Mouse (Mus musculus) intestine, embryonic 16.5 days (tissue): ENCODE measurements at regions not wholly inside any gene's neighbourhood (a gene's known extent, or its start where the extent isn't known, plus 50 kb on each side); places are given as distances from the start of the nearest gene placed in this dataset.
A peak's percentile ranks its signal among the peaks of the same experiment; 100 is the strongest.

Experiments used
- ATAC-seq: fragments of 200-750 bp; cut with Nextera tagmentation; 2 replicates; pipeline ENCODE4 v1.8.0; 2017; ENCODE audit warnings: moderate TSS enrichment, moderate library complexity
- H3K27ac ChIP-seq: fragments of 300-500 bp; sonication (generic); 2 replicates; pipeline ENCODE4 v1.5.1; 2014; ENCODE audit warnings: mild to moderate bottlenecking, low read length
- H3K27me3 ChIP-seq: fragments of 300-500 bp; sonication (generic); replicated peaks from 2 replicates; pipeline ENCODE4 v1.6.1; 2014; ENCODE audit warnings: low read length, control low read depth, mixed read lengths; ENCODE audit not compliant: control insufficient read depth, insufficient read depth
- H3K36me3 ChIP-seq: fragments of 300-500 bp; sonication (generic); 2 replicates; pipeline ENCODE4 v1.6.1; 2014; ENCODE audit warnings: low read length, control low read depth; ENCODE audit not compliant: control insufficient read depth, insufficient read depth
- H3K4me1 ChIP-seq: fragments of 300-500 bp; sonication (generic); 2 replicates; pipeline ENCODE4 v1.6.1; 2014; ENCODE audit warnings: low read length, control low read depth, mixed read lengths; ENCODE audit not compliant: control insufficient read depth, insufficient read depth
- H3K4me2 ChIP-seq: fragments of 300-500 bp; sonication (generic); 2 replicates; pipeline ENCODE4 v1.6.1; 2014; ENCODE audit warnings: low read depth, low read length, control low read depth
- H3K4me3 ChIP-seq: fragments of 300-500 bp; sonication (generic); 2 replicates; pipeline ENCODE4 v1.5.1; 2014; ENCODE audit warnings: mild to moderate bottlenecking, low read length
- H3K9ac ChIP-seq: fragments of 300-500 bp; sonication (generic); 2 replicates; pipeline ENCODE4 v1.6.1; 2014; ENCODE audit warnings: low read depth, low read length
- H3K9me3 ChIP-seq: fragments of 300-500 bp; sonication (generic); 2 replicates; pipeline ENCODE4 v1.6.1; 2016; ENCODE audit warnings: low read length, control low read depth; ENCODE audit not compliant: control insufficient read depth
- WGBS: fragments of 180-500 bp; shearing (Covaris S2); extraction: QIAGEN DNeasy Blood & Tissue Kit; methylation state at CpG from one replicate; pipeline ENCODE4 v1.1.7; 2014; 5-methylcytosine and 5-hydroxymethylcytosine counted together

GRCm38 (mm10) chr13:97847561-97847960, 87.1 kb upstream of the Gm10260 start:
- no peak overlapping the region for H3K4me3 ChIP-seq
- no peaks in the 10 kb centered on the region for H3K4me1 ChIP-seq
- 93% methylated on average over 6 of the region's 6 CpGs for WGBS
- H3K36me3 ChIP-seq, result no peaks in the 10 kb centered on the region
- H3K27me3 ChIP-seq, result no peaks in the 10 kb centered on the region
- no peak for ATAC-seq
- no peak overlapping the region for H3K27ac ChIP-seq
- no peak overlapping the region for H3K4me2 ChIP-seq
- no peaks in the 10 kb centered on the region for H3K9me3 ChIP-seq
- no peak overlapping the region for H3K9ac ChIP-seq

- H3K4me3 ChIP-seq, result no peak overlapping the region
- no peaks in the 10 kb centered on the region for H3K9me3 ChIP-seq
- H3K4me2 ChIP-seq, result no peak overlapping the region
- 84% methylated on average over 5 of the region's 5 CpGs for WGBS
- ATAC-seq, result no peak
- no peaks in the 10 kb centered on the region for H3K36me3 ChIP-seq
- no peak overlapping the region for H3K9ac ChIP-seq
- H3K27ac ChIP-seq, result no peak overlapping the region
- no peaks in the 10 kb centered on the region for H3K27me3 ChIP-seq
- no peaks in the 10 kb centered on the region for H3K4me1 ChIP-seq
These were observed 84.7 kb upstream of the Gm10260 start for GRCm38 (mm10) chr13:97845148-97845547.

- no peaks in the 10 kb centered on the region for H3K9me3 ChIP-seq
- no peaks in the 10 kb centered on the region for H3K27me3 ChIP-seq
- no peak overlapping the region for H3K9ac ChIP-seq
- H3K36me3 ChIP-seq, result no peaks in the 10 kb centered on the region
- ATAC-seq, result peak; percentile 18; the same call in 1 of the 2 replicates
- no peak overlapping the region for H3K4me3 ChIP-seq
- no peak overlapping the region for H3K4me2 ChIP-seq
- no peak overlapping the region for H3K27ac ChIP-seq
- peaks cover 2% of the 10 kb centered on the region for H3K4me1 ChIP-seq
- 45% methylated on average over 5 of the region's 5 CpGs for WGBS
These were observed 82.4 kb upstream of the Gm10260 start for GRCm38 (mm10) chr13:97842801-97843200.

- Histone ChIP-seq H3K36me3 (no peaks in the 10 kb centered on the region), H3K4me2 (no peak overlapping the region), H3K4me3 (no peak overlapping the region), H3K27me3 (no peaks in the 10 kb centered on the region), H3K9ac (no peak overlapping the region), H3K9me3 (no peaks in the 10 kb centered on the region), H3K27ac (no peak overlapping the region), H3K4me1 (peaks cover 5% of the 10 kb centered on the region)
- WGBS, result 88% methylated on average over 7 of the region's 7 CpGs
- ATAC-seq, result no peak
These were observed 81.1 kb upstream of the Gm10260 start for GRCm38 (mm10) chr13:97841503-97841902.

- no peaks in the 10 kb centered on the region for H3K27me3 ChIP-seq
- no peak overlapping the region for H3K4me3 ChIP-seq
- H3K4me2 ChIP-seq, result no peak overlapping the region
- H3K9me3 ChIP-seq, result no peaks in the 10 kb centered on the region
- no peak for ATAC-seq
- H3K36me3 ChIP-seq, result no peaks in the 10 kb centered on the region
- WGBS, result 58% methylated on average over 7 of the region's 7 CpGs
- H3K9ac ChIP-seq, result no peak overlapping the region
- H3K27ac ChIP-seq, result no peak overlapping the region
- H3K4me1 ChIP-seq, result peaks cover 5% of the 10 kb centered on the region
These were observed 79.3 kb upstream of the Gm10260 start for GRCm38 (mm10) chr13:97839617-97840308.

- no peaks in the 10 kb centered on the region for H3K27me3 ChIP-seq
- no peak overlapping the region for H3K4me3 ChIP-seq
- H3K27ac ChIP-seq, result no peak overlapping the region
- ATAC-seq, result peak; percentile 56
- no peak overlapping the region for H3K9ac ChIP-seq
- no peak overlapping the region for H3K4me2 ChIP-seq
- WGBS, result 29% methylated on average over 7 of the region's 7 CpGs
- H3K4me1 ChIP-seq, result peaks cover 5% of the 10 kb centered on the region
- no peaks in the 10 kb centered on the region for H3K36me3 ChIP-seq
- H3K9me3 ChIP-seq, result no peaks in the 10 kb centered on the region
These were observed 77.1 kb upstream of the Gm10260 start for GRCm38 (mm10) chr13:97837443-97838000.

GRCm38 (mm10) chr13:97832448-97832847, 72.0 kb upstream of the Gm10260 start:
- no peaks in the 10 kb centered on the region for H3K36me3 ChIP-seq
- H3K27me3 ChIP-seq, result no peaks in the 10 kb centered on the region
- 71% methylated on average over 1 of the region's 1 CpGs for WGBS
- no peak overlapping the region for H3K9ac ChIP-seq
- H3K9me3 ChIP-seq, result no peaks in the 10 kb centered on the region
- no peak for ATAC-seq
- no peaks in the 10 kb centered on the region; the same call in 1 of the 2 replicates for H3K4me1 ChIP-seq
- no peak overlapping the region for H3K4me3 ChIP-seq
- H3K27ac ChIP-seq, result no peak overlapping the region
- no peak overlapping the region for H3K4me2 ChIP-seq

- Histone ChIP-seq H3K27me3 (no peaks in the 10 kb centered on the region), H3K4me1 (no peaks in the 10 kb centered on the region), H3K4me2 (no peak overlapping the region), H3K9ac (no peak overlapping the region), H3K36me3 (no peaks in the 10 kb centered on the region), H3K4me3 (no peak overlapping the region), H3K9me3 (no peaks in the 10 kb centered on the region), H3K27ac (0 out of 2 replicates have a peak overlapping the region, but pooled peaks have one; percentile 4)
- no peak for ATAC-seq
- WGBS, result 59% methylated on average over 5 of the region's 5 CpGs
These were observed 71.4 kb upstream of the Gm10260 start for GRCm38 (mm10) chr13:97831839-97832238.

- 66% methylated on average over 5 of the region's 5 CpGs for WGBS
These were observed 69.1 kb upstream of the Gm10260 start for GRCm38 (mm10) chr13:97829558-97829957.

More at GRCm38 (mm10) chr13:97829558-97829957, 69.1 kb upstream of the Gm10260 start:
- no peak overlapping the region for H3K4me3 ChIP-seq
- no peaks in the 10 kb centered on the region for H3K9me3 ChIP-seq
- ATAC-seq, result no peak
- H3K27me3 ChIP-seq, result no peaks in the 10 kb centered on the region
- H3K4me2 ChIP-seq, result no peak overlapping the region
- H3K36me3 ChIP-seq, result no peaks in the 10 kb centered on the region
- no peak overlapping the region for H3K9ac ChIP-seq
- no peak overlapping the region for H3K27ac ChIP-seq
- H3K4me1 ChIP-seq, result peaks cover 14% of the 10 kb centered on the region
